Mouse (Mus musculus): ENCODE measurements at regions not wholly inside any gene's neighbourhood (a gene's known extent, or its start where the extent isn't known, plus 50 kb on each side); places are given as distances from the start of the nearest gene placed in this dataset.

DNA sequence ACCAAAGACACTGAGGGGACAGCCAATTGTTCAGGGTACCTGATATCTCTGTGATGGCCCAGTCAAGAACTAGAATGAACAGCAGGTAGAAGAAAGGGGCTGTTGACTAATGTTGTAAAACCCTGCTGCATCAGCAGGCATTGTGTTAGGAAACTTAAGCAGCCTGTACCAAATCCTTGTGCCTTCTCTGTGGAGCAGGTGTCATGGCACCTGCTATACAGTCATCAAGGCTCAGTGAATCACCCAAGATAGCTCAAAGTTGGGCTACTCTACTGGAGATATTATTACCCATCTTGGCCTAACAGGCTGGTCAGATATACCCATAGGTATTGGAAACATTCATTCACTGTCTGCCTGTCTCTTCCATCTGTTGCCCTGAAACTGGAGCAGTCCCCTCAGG is 116.8 kb upstream of the Tnr start:
- TF ChIP-seq CTCF (IDR thresholded peaks at IDR 0.05; ENCODE audit: extremely low read depth, insufficient read depth, low read length) (no peak), POLR2A (IDR thresholded peaks at IDR 0.05; ENCODE audit: extremely low read depth, insufficient read depth, low read length) (no peak)

Data from cortical plate, adult 2 months (tissue).